Mouse (Mus musculus): ENCODE data around the gene Aoc2.
"Not testable (repeated sequence)": the region's sequence is repeated elsewhere in the genome, so short reads cannot be mapped to it uniquely, and the experiment has no call there.

Gene Aoc2

GRCm38 (mm10) chr11:101353436-101353835 is 28.6 kb downstream of the Aoc2 start:
- no peak for DNase-seq (ENCODE audit: extremely low read depth, low read depth, low spot score)

GRCm38 (mm10) chr11:101354438-101355010 is 29.7 kb downstream of the Aoc2 start:
- no peak for DNase-seq (ENCODE audit: extremely low read depth, low read depth, low spot score)

GRCm38 (mm10) chr11:101355916-101356315 is 31.1 kb downstream of the Aoc2 start:
- DNase-seq (ENCODE audit: extremely low read depth, low read depth, low spot score), result no peak

- no peak for DNase-seq (ENCODE audit: extremely low read depth, low read depth, low spot score)
Measured at GRCm38 (mm10) chr11:101357505-101358182, 32.8 kb downstream of the Aoc2 start.

- no peak for DNase-seq (ENCODE audit: extremely low read depth, low read depth, low spot score)
Measured at GRCm38 (mm10) chr11:101359776-101360175, 34.9 kb downstream of the Aoc2 start.

- no peak for DNase-seq (ENCODE audit: extremely low read depth, low read depth, low spot score)
Measured at GRCm38 (mm10) chr11:101360651-101361113, 35.8 kb downstream of the Aoc2 start.

- DNase-seq (ENCODE audit: extremely low read depth, low read depth, low spot score), result no peak
Measured at GRCm38 (mm10) chr11:101364531-101364931, 39.7 kb downstream of the Aoc2 start.

- no peak for DNase-seq (ENCODE audit: extremely low read depth, low read depth, low spot score)
Measured at GRCm38 (mm10) chr11:101367326-101367935, 42.6 kb downstream of the Aoc2 start, which contains the start of gene G6pc. G6pc (plus strand) TSS chr11:101367561.

- no peak for DNase-seq (ENCODE audit: extremely low read depth, low read depth, low spot score)
Measured at GRCm38 (mm10) chr11:101370141-101370540, 45.3 kb downstream of the Aoc2 start.

- DNase-seq (ENCODE audit: extremely low read depth, low read depth, low spot score), result no peak
Measured at GRCm38 (mm10) chr11:101374421-101374938, 49.6 kb downstream of the Aoc2 start.

GRCm38 (mm10) chr11:101378196-101378595 is 53.3 kb downstream of the Aoc2 start:
- not testable (repeated sequence) for DNase-seq (ENCODE audit: extremely low read depth, low read depth, low spot score)

- peak; percentile 99 for DNase-seq (ENCODE audit: extremely low read depth, low read depth, low spot score)
Measured at GRCm38 (mm10) chr11:101378926-101379325, 54.1 kb downstream of the Aoc2 start.
